Mouse (Mus musculus) testis, adult 2 months (tissue): Measurements from ENCODE around the gene Tmem121. TPM values are rescaled to one million over a fixed set of nuclear protein-coding genes. Genes with fewer than 3 reads are reported as not detected.

ENCODE experiments used
- H3K27ac ChIP-seq: fragments of 200-500 bp; 2 replicates; pipeline ENCODE4 v1.5.1; 2012; ENCODE audit warnings: low read depth, low read length; ENCODE audit not compliant: control insufficient read depth, insufficient read depth
- H3K27me3 ChIP-seq: fragments of 200-500 bp; 2 replicates; pipeline ENCODE4 v1.6.1; 2012; ENCODE audit warnings: mild to moderate bottlenecking, low read length, moderate library complexity; ENCODE audit not compliant: control insufficient read depth, insufficient read depth
- H3K36me3 ChIP-seq: fragments of 200-500 bp; 2 replicates; pipeline ENCODE4 v1.6.1; 2012; ENCODE audit warnings: mild to moderate bottlenecking, low read length; ENCODE audit not compliant: control insufficient read depth, insufficient read depth
- H3K4me1 ChIP-seq: fragments of 200-500 bp; 2 replicates; pipeline ENCODE4 v1.6.1; 2012; ENCODE audit warnings: low read length; ENCODE audit not compliant: control insufficient read depth, insufficient read depth
- H3K4me3 ChIP-seq: fragments of 200-500 bp; 2 replicates; pipeline ENCODE4 v1.5.1; 2012; ENCODE audit warnings: low read depth, mild to moderate bottlenecking, low read length, moderate library complexity, mixed read lengths; ENCODE audit not compliant: control insufficient read depth
- CTCF ChIP-seq: fragments of 200-500 bp; IDR thresholded peaks from 2 replicates; pipeline ENCODE4 v1.5.1; 2012; ENCODE audit warnings: low read depth, mild to moderate bottlenecking, inconsistent platforms, low read length, moderate library complexity; ENCODE audit not compliant: control insufficient read depth, insufficient read depth, insufficient replicate concordance
- POLR2A ChIP-seq: fragments of 200-500 bp; IDR thresholded peaks from 2 replicates; pipeline ENCODE4 v1.6.1; 2012; ENCODE audit warnings: low read depth, mild to moderate bottlenecking, inconsistent platforms, low read length, moderate library complexity; ENCODE audit not compliant: control insufficient read depth
- polyA plus RNA-seq: library from polyadenylated mRNA; depleted of rRNA; stranded (reverse); fragments of >200 nt; gene quantifications from 2 replicates; pipeline ENCODE4 v1.2.3, GENCODE M21; 2012

Gene Tmem121
- polyA plus RNA-seq, 1 experiment: 1.0 TPM

DNA sequence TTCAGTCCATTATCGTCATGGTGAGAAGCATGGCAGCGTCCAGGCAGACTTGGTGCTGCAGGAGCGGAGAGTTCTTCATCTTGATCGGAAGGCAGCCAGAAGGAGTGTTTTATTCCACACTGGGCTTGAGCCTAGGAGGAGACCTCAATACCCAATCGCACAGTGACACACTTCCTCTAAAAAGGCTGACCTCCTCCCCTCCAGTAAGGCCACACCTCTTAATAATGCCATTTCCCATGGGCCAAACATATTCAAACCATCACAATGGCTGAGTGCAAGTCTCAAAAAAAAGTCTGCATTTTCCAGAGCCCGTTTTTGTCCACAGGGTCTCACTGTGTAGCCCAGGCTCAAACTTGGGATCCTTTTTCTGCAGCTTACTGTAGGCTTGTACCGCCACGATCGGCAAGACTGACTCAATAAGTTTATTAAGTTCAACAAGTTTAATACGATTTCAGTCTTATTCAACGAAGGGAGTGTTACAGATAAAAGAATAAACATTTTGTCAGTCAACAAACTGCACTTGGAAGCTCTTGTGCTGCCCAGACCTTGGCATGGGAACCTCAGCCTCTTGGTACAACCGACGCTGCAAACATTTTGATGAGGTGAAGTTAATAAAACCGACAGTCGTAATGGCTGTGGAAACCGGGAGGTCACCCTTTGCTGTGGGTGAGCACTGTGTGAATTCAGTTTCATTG is 29.4 kb downstream of the Tmem121 start:
- Histone ChIP-seq H3K27ac (no peak overlapping the region), H3K36me3 (no peaks in the 10 kb centered on the region), H3K27me3 (no peaks in the 10 kb centered on the region), H3K4me1 (peaks cover 3% of the 10 kb centered on the region), H3K4me3 (no peak overlapping the region)
- TF ChIP-seq CTCF (no peak), POLR2A (no peak)

DNA sequence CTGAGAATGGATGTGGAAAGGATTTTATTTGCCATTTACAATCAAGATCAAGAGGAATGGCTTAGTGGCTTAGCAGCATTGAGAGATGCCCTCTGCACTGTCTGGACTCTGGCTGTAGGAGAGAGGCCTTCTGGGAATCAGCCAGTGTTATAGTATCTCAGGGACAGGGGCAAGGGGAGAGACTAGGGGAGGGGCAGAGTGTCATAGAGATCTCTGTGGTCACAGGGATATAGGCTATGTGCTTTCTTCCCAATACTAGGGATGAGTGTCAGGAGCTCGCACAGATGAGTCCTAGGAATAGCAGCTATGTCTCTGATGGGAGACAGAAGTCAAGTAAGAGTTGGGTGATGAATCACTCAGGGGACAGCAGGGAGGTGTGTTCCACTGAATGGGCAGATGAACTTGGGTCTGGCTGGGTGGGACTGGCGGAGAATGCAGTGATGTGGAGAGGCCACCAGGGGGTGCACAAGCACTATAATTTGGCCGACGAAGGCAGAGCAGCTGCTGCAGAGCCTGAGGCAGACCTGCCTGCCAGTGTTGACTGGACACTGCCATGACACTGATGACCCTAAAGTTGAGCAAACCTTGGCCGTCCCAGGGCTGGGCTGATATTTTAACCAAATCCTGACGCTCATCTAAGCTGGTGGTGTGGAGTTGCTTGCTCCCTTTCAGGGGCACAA is 30.1 kb downstream of the Tmem121 start:
- Histone ChIP-seq H3K4me3 (no peak overlapping the region), H3K36me3 (no peaks in the 10 kb centered on the region), H3K27me3 (no peaks in the 10 kb centered on the region), H3K4me1 (peaks cover 3% of the 10 kb centered on the region), H3K27ac (no peak overlapping the region)
- peak; percentile 94; the same call in 1 of the 2 replicates for TF ChIP-seq CTCF
- TF ChIP-seq POLR2A: no peak

DNA sequence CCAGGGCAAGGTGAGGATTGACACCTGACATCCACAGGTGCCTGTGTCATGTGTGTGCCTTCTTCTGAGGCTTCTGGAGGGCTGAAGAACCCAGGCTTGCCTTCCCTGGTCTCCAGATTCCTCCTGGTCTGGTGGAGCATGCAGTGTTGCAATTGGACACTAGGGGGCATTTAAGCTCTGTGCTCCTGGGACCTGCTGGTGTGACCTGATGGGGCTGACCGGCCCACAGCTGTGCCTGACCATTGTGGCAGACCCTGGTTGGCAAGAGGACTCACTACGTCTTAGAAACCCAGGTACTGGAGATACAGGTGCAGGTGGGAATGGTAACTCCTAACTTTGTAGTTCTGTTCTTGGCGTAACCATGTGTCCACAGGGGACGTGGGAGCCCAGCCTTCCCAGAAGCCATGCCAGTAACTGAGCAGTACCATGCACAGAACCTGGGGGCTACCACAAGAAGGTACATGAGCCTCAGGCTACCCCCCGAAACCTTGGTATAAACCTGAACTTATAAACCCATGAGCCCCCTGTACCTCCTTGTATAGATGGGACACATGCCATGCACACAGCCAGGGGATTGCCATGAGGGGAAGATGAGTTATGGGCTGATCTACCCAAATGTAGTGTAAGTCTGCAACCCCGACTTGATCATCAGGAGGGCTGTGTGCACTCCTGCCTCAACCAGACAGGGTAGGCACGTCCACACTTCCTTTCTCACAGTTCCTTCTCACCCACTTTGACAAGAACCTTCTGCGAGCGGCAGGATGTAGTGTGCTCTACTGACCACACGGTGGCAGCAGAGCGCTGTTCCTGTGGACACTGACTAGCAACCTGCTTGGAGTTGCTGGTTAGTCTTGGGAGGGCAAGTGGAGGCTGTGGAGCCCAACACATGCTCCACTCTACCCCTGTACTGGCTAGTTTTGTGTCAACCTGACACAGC is 31.8 kb downstream of the Tmem121 start:
- no peak for TF ChIP-seq POLR2A
- peak; percentile 99 for TF ChIP-seq CTCF
- H3K27ac ChIP-seq: no peak overlapping the region
- peaks cover 5% of the 10 kb centered on the region for H3K4me1 ChIP-seq
- H3K27me3 ChIP-seq: no peaks in the 10 kb centered on the region
- no peak overlapping the region for H3K4me3 ChIP-seq
- H3K36me3 ChIP-seq: no peaks in the 10 kb centered on the region

DNA sequence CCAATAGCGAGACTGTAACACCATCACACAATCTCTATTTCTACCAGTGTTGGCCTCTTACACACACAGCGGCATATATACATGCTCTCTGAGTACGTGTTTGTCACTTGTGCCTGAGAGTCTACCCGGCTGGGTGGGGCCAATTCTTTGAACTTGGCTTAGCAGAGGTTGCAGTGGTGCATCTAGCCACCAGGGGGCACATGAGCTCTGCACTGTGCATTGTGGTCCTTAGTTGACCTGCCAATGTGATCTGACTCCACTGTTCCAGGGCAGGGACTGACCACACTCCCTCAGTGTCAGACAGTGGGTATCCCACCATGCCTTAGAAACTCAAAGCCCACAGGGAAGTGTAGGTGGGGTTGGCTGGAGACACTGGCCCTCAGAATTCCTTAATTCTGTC is 34.1 kb downstream of the Tmem121 start:
- H3K27ac ChIP-seq: no peak overlapping the region
- no peaks in the 10 kb centered on the region for H3K27me3 ChIP-seq
- H3K4me1 ChIP-seq: peaks cover 3% of the 10 kb centered on the region
- H3K4me3 ChIP-seq: no peak overlapping the region
- H3K36me3 ChIP-seq: no peaks in the 10 kb centered on the region
- TF ChIP-seq POLR2A (no peak), CTCF (peak; percentile 93; the same call in 1 of the 2 replicates)

GRCm38 (mm10) chr12:113220447-113220846 is 34.7 kb downstream of the Tmem121 start:
- Histone ChIP-seq H3K4me1 (peaks cover 3% of the 10 kb centered on the region), H3K27ac (no peak overlapping the region), H3K36me3 (no peaks in the 10 kb centered on the region), H3K4me3 (no peak overlapping the region), H3K27me3 (no peaks in the 10 kb centered on the region)
- peak; percentile 58; the same call in 1 of the 2 replicates for TF ChIP-seq CTCF
- TF ChIP-seq POLR2A: no peak

DNA sequence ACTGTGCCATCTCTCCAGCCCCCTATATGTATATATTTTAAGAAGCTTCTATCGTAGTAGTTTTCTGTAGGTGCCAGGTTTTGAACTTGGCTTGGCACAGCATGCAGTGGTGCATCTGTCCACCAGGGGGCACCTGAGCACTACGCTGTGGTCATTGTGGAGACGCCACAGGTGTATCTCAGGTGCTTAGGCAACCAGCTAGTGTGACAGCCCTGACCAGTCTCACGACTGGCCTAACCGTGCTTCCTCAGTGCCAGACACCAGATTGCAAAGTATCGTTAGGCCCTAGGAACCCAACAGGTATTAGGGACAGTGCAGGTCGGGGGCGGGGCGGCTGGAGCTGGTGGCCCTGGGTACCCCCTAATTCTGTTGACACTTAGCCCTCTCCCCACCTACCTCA is 35.6 kb downstream of the Tmem121 start:
- Histone ChIP-seq H3K4me3 (no peak overlapping the region), H3K27ac (no peak overlapping the region), H3K36me3 (no peaks in the 10 kb centered on the region), H3K4me1 (peaks cover 3% of the 10 kb centered on the region), H3K27me3 (no peaks in the 10 kb centered on the region)
- TF ChIP-seq CTCF (peak; percentile 84), POLR2A (no peak)
